Mouse (Mus musculus) cortical plate, adult 2 months (tissue): ENCODE measurements around the gene Prkcd.

Experiments used
- CTCF ChIP-seq: fragments of 200-500 bp; IDR thresholded peaks from 2 replicates; pipeline ENCODE4 v1.5.1; 2011; ENCODE audit warnings: mild to moderate bottlenecking, control low read depth, low read length; ENCODE audit not compliant: insufficient read depth; ENCODE audit errors: extremely low read depth
- POLR2A ChIP-seq: fragments of 200-500 bp; IDR thresholded peaks from 2 replicates; pipeline ENCODE4 v1.6.1; 2011; ENCODE audit warnings: mild to moderate bottlenecking, low read length, control low read depth; ENCODE audit not compliant: insufficient read depth; ENCODE audit errors: extremely low read depth

- TF ChIP-seq POLR2A (no peak), CTCF (no peak)
Observed at GRCm38 (mm10) chr14:30595576-30596313, 30.3 kb downstream of the Prkcd start.
